ENCODE assay signal across 16 mouse cellular contexts in the genomic region with DNA sequence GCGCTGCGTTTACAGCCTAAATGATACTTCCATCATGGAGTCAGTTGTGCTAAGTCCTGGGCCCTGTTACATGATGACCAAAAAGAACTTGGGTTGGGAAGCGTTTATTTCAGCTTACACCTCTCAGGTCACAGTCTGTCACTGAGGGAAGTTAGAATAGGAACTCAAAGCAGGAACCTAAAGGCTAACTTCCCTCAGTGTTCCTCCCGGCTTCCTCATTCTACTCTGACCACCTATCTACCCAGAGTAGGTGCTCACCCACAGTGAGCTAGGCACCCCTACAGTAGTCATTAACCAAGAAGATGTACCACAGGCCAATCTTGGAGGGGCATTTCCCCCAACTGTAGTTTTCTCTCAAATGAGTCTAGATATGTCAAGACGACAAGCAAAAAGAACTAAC. TPM values are rescaled to one million over a fixed set of nuclear protein-coding genes. Genes with fewer than 3 reads are reported as not detected.
A peak's percentile ranks its signal among the peaks of the same experiment; 100 is the strongest.
DNase-seq lines count a peak whose midpoint lies in the region; ATAC-seq lines count a peak whose summit lies in the region.
"Had no signal": no experiment of that assay in that cellular context is flagged by ENCODE, and none has a peak within 500 bp of the region (broad histone marks: within the 10 kb centered on the region; RNA-seq: fewer than 3 reads in every experiment).

No protein-coding gene starts in this region.

- no peaks in the 10 kb centered on the region for H3K4me1 ChIP-seq in liver, embryonic 12.5 days
- H3K4me1 ChIP-seq in liver, embryonic 11.5 days (replicated peaks; ENCODE audit: control insufficient read depth, insufficient read depth, low read length): no peaks in the 10 kb centered on the region
- H3K4me1 ChIP-seq: embryonic facial prominence, embryonic 12.5 days; embryonic facial prominence, embryonic 15.5 days had no signal

- H3K36me3 ChIP-seq in liver, embryonic 12.5 days: no peaks in the 10 kb centered on the region
- H3K36me3 ChIP-seq in liver, embryonic 11.5 days (ENCODE audit: control insufficient read depth, insufficient read depth, low read length): no peaks in the 10 kb centered on the region
- H3K36me3 ChIP-seq: embryonic facial prominence, embryonic 12.5 days; embryonic facial prominence, embryonic 15.5 days had no signal

- no peak for DNase-seq in liver, embryonic 11.5 days (ENCODE audit: low spot score)
- DNase-seq in left cerebral cortex, postnatal 25 days (ENCODE audit: low spot score in 2 of 2): no peak
- DNase-seq in layer of hippocampus, adult 11-12 months (ENCODE audit: low spot score): no peak
- no peak for DNase-seq in spleen, postnatal 14 days (ENCODE audit: low spot score in 2 of 2)
- DNase-seq: cerebellum, adult 11-12 months had no signal

- ATAC-seq in liver, embryonic 12.5 days: 0 out of 2 replicates have a peak, but pooled peaks have one; percentile 6
- ATAC-seq in liver, embryonic 11.5 days (replicated peaks; ENCODE audit: low FRiP score): no peak
- peak; percentile 70 for ATAC-seq in granulocyte monocyte progenitor cell, adult 5-6 weeks (replicated peaks; ENCODE audit: poor library complexity, severe bottlenecking)
- ATAC-seq in megakaryocyte progenitor cell, adult 5-6 weeks (replicated peaks; ENCODE audit: poor library complexity): peak; percentile 63
- ATAC-seq: activated CD4-positive, CD25-positive, alpha-beta regulatory T cell, adult 4 months; inflammation-experienced regulatory T-cells, adult 6 months had no signal

- no peak overlapping the region for H3K27ac ChIP-seq in liver, embryonic 12.5 days
- no peak overlapping the region for H3K27ac ChIP-seq in liver, embryonic 11.5 days (ENCODE audit: low read depth, low read length)
- H3K27ac ChIP-seq: embryonic facial prominence, embryonic 12.5 days; embryonic facial prominence, embryonic 15.5 days; hindbrain, embryonic 14.5 days; hindbrain, postnatal 0 days had no signal

- intact Hi-C loops in left cerebral cortex, postnatal 25 days (cut with DNase I): loop anchor here (5.0 kb wide), 1 partner anchor 393 kb away; no protein-coding TSS in a partner anchor

- H3K9ac ChIP-seq in liver, embryonic 12.5 days: no peak overlapping the region
- H3K9ac ChIP-seq in liver, embryonic 11.5 days (ENCODE audit: low read depth, low read length): no peak overlapping the region
- H3K9ac ChIP-seq: embryonic facial prominence, embryonic 12.5 days; embryonic facial prominence, embryonic 15.5 days; forebrain, postnatal 0 days; hindbrain, embryonic 14.5 days had no signal

- H3K27me3 ChIP-seq in liver, embryonic 12.5 days (replicated peaks): no peaks in the 10 kb centered on the region
- H3K27me3 ChIP-seq in liver, embryonic 11.5 days (replicated peaks; ENCODE audit: control insufficient read depth, insufficient read depth, low read length): no peaks in the 10 kb centered on the region
- H3K27me3 ChIP-seq: CH12.LX; embryonic facial prominence, embryonic 12.5 days; embryonic facial prominence, embryonic 15.5 days had no signal

- no peak overlapping the region for H3K4me2 ChIP-seq in liver, embryonic 12.5 days
- no peak overlapping the region for H3K4me2 ChIP-seq in liver, embryonic 11.5 days
- H3K4me2 ChIP-seq: embryonic facial prominence, embryonic 12.5 days had no signal

- 75% methylated on average over 5 of the region's 5 CpGs for WGBS in liver, embryonic 12.5 days (ENCODE audit: insufficient replicate concordance)
- 71% methylated on average over 5 of the region's 5 CpGs for WGBS in liver, embryonic 11.5 days

- no peaks in the 10 kb centered on the region for H3K9me3 ChIP-seq in liver, embryonic 12.5 days (replicated peaks)
- no peaks in the 10 kb centered on the region for H3K9me3 ChIP-seq in liver, embryonic 11.5 days (ENCODE audit: control insufficient read depth, low read length)
- H3K9me3 ChIP-seq: embryonic facial prominence, embryonic 12.5 days; embryonic facial prominence, embryonic 15.5 days had no signal

- H3K4me3 ChIP-seq in liver, embryonic 12.5 days: no peak overlapping the region
- H3K4me3 ChIP-seq in liver, embryonic 11.5 days (ENCODE audit: low read depth, low read length): no peak overlapping the region
- H3K4me3 ChIP-seq: embryonic facial prominence, embryonic 12.5 days had no signal

RNA-seq across cellular contexts. Expression of a gene that starts 15.4 kb away (rescaled TPM):
- polyA plus RNA-seq in liver, embryonic 12.5 days (2016; fragmentation: Nextera tagmentation; extraction: Ambion mirVana): 1.5 TPM in 2 replicates
- polyA plus RNA-seq in liver, embryonic 11.5 days (2014; fragmentation: Nextera tagmentation; extraction: Ambion mirVana): 2.1 and 2.2 TPM in 2 replicates
- total RNA-seq in granulocyte monocyte progenitor cell, adult 5-6 weeks (2014; fragmentation: Nextera tagmentation): 14.8 and 36.7 TPM in 2 replicates
- total RNA-seq in granulocyte monocyte progenitor cell, adult 5-6 weeks (2017): 8.4 and 8.9 TPM in 2 replicates
- 16.6 and 28.2 TPM in 2 replicates for total RNA-seq in megakaryocyte progenitor cell, adult 5-6 weeks (2015)
- 7.0 and 15.4 TPM in 2 replicates for total RNA-seq in megakaryocyte progenitor cell, adult 5-6 weeks (2017)
- total RNA-seq in left cerebral cortex, postnatal 25 days (2021): 10 to 100 TPM; 17.3 to 17.7 TPM
- total RNA-seq: CH12.LX had no signal
